Comparison of ENCODE assay signal across 8 mouse cellular contexts in the genomic region with DNA sequence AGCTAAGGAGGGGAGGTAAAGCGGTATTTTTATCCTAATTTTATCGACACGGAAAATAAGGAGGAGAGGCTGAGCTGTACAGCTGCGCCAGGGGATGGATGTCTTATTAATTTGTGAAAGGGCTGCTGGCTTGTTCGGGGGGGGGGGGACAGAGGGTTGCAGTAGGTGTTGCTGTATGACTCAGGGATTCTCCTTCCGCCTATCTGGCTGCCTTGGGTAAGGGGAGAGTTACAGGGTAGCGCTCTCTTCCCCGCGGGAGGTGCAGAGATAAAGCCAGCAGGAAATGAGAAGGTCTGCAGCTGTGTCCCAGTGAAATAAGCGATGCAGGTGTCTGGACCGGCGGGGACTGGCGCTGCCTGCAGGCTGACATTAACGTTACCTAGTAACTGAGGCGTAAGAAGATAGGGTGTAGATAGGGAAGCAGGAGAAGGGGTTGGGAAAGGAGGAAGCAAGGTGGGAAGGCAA. TPM values are rescaled to one million over a fixed set of nuclear protein-coding genes. Genes with fewer than 3 reads are reported as not detected.
DNase-seq lines count a peak whose midpoint lies in the region; ATAC-seq and TF ChIP-seq lines count a peak whose summit lies in the region.

No protein-coding gene starts in this region.

- peak; percentile 59 for ATAC-seq in inflammation-experienced regulatory T-cells, adult 6 months
- no peak for ATAC-seq in liver, embryonic 16.5 days (ENCODE audit: low read depth)

- H3K9me3 ChIP-seq in E14TG2a.4 (ENCODE audit: low read length): peaks cover 8% of the 10 kb centered on the region; the same call in 1 of the 2 replicates
- H3K9me3 ChIP-seq in liver, embryonic 16.5 days (replicated peaks; ENCODE audit: control insufficient read depth, low read length): no peaks in the 10 kb centered on the region

- H3K27me3 ChIP-seq in E14TG2a.4 (ENCODE audit: insufficient read depth, low read length): peaks cover 31% of the 10 kb centered on the region
- no peaks in the 10 kb centered on the region; the same call in none of the 2 replicates for H3K27me3 ChIP-seq in liver, embryonic 16.5 days (ENCODE audit: control insufficient read depth, insufficient read depth, low read depth, low read length)

- 2% methylated on average over 15 of the region's 15 CpGs for WGBS in liver, embryonic 16.5 days (ENCODE audit: insufficient replicate concordance)

- no peak for TF ChIP-seq POLR2A in cortical plate, adult 2 months (IDR thresholded peaks at IDR 0.05; ENCODE audit: extremely low read depth, insufficient read depth, low read length)

- intact Hi-C loops in gastrocnemius, adult 2 months (cut with DNase I): loop anchor here (1.0 kb wide), 4 partner anchors 67 to 146 kb away; a partner anchor contains a TSS

- peaks cover 46% of the 10 kb centered on the region for H3K4me1 ChIP-seq in E14TG2a.4 (replicated peaks; ENCODE audit: low read depth, low read length)
- peaks cover 1% of the 10 kb centered on the region; the same call in 1 of the 2 replicates for H3K4me1 ChIP-seq in cortical plate, adult 2 months (ENCODE audit: control insufficient read depth, insufficient read depth, low read length)
- peaks cover 2% of the 10 kb centered on the region for H3K4me1 ChIP-seq in liver, embryonic 16.5 days (ENCODE audit: control insufficient read depth, low read depth, low read length)

- peak overlapping the region; percentile 61 for H3K27ac ChIP-seq in gastrocnemius, adult 2 months
- no peak overlapping the region for H3K27ac ChIP-seq in cortical plate, adult 2 months (ENCODE audit: insufficient read depth, low read length)
- no peak overlapping the region for H3K27ac ChIP-seq in liver, embryonic 16.5 days (ENCODE audit: low read length)

- peak; percentile 55 for DNase-seq in gastrocnemius, adult 2 months
- no peak for DNase-seq in gastrocnemius, adult 8-10 months (ENCODE audit: low spot score in 2 of 2)
- peak; percentile 25 for DNase-seq in right cerebral cortex, postnatal 4 days
- DNase-seq in adipocyte (ENCODE audit: low spot score): no peak

- H3K36me3 ChIP-seq in E14TG2a.4 (ENCODE audit: insufficient read depth, low read length): no peaks in the 10 kb centered on the region
- no peaks in the 10 kb centered on the region for H3K36me3 ChIP-seq in liver, embryonic 16.5 days (ENCODE audit: control insufficient read depth, insufficient read depth)

- no peak for TF ChIP-seq CTCF in gastrocnemius, adult 2 months (IDR thresholded peaks at IDR 0.05)
- TF ChIP-seq CTCF in E14TG2a.4 (conservative IDR thresholded peaks at IDR 0.05; ENCODE audit: low read length): no peak
- no peak for TF ChIP-seq CTCF in cortical plate, adult 2 months (IDR thresholded peaks at IDR 0.05; ENCODE audit: extremely low read depth, insufficient read depth, low read length)

- H3K4me2 ChIP-seq in liver, embryonic 16.5 days (ENCODE audit: low read depth, low read length): peak overlapping the region; percentile 62

- no peak overlapping the region for H3K9ac ChIP-seq in liver, embryonic 16.5 days (ENCODE audit: low read depth, low read length)

- H3K4me3 ChIP-seq in gastrocnemius, adult 2 months: peak overlapping the region; percentile 71
- H3K4me3 ChIP-seq in E14TG2a.4 (replicated peaks; ENCODE audit: low read length): peak overlapping the region; percentile 65
- peak overlapping the region; percentile 44 for H3K4me3 ChIP-seq in cortical plate, adult 2 months (ENCODE audit: insufficient read depth, low read length)
- peak overlapping the region; percentile 46 for H3K4me3 ChIP-seq in liver, embryonic 16.5 days (ENCODE audit: low read depth, low read length)

RNA-seq across cellular contexts. Expression of a gene that starts 2.7 kb away (rescaled TPM):
- total RNA-seq in gastrocnemius, adult 2 months (2021): not detected
- total RNA-seq in gastrocnemius, adult 8-10 months (2022): not detected
- 0.09 TPM in 1 of 2 replicates, not detected in the other for polyA plus RNA-seq in cortical plate, adult 2 months (2012; rRNA removed)
- polyA plus RNA-seq in inflammation-experienced regulatory T-cells, adult 6 months (2017; shearing (Covaris generic)): not detected
- 10.4 and 11.7 TPM in 2 replicates for polyA plus RNA-seq in liver, embryonic 16.5 days (2015; fragmentation: Nextera tagmentation; extraction: Ambion mirVana)

RNA-seq across cellular contexts. Expression of a gene that starts 16.0 kb away (rescaled TPM):
- not detected for total RNA-seq in gastrocnemius, adult 2 months (2021)
- not detected for total RNA-seq in gastrocnemius, adult 8-10 months (2022)
- 0.04 and 0.06 TPM in 2 replicates for polyA plus RNA-seq in cortical plate, adult 2 months (2012; rRNA removed)
- under 1 TPM in 2 of 3 experiments, not detected in 1; 0.28 to 0.40 TPM for polyA plus RNA-seq in inflammation-experienced regulatory T-cells, adult 6 months (2017; shearing (Covaris generic))
- polyA plus RNA-seq in liver, embryonic 16.5 days (2015; fragmentation: Nextera tagmentation; extraction: Ambion mirVana): 0.05 and 0.06 TPM in 2 replicates

RNA-seq across cellular contexts. Expression of a gene that starts 27.9 kb away (rescaled TPM):
- 10 to 100 TPM; 75.5 to 81.7 TPM for total RNA-seq in gastrocnemius, adult 2 months (2021)
- 10 to 100 TPM; 46.2 to 72.1 (median 55.9) TPM for total RNA-seq in gastrocnemius, adult 8-10 months (2022)
- polyA plus RNA-seq in cortical plate, adult 2 months (2012; rRNA removed): 169 and 194 TPM in 2 replicates
- 100 to 1,000 TPM; 108 to 175 (median 154) TPM for polyA plus RNA-seq in inflammation-experienced regulatory T-cells, adult 6 months (2017; shearing (Covaris generic))
- 43.5 and 45.1 TPM in 2 replicates for polyA plus RNA-seq in liver, embryonic 16.5 days (2015; fragmentation: Nextera tagmentation; extraction: Ambion mirVana)

RNA-seq across cellular contexts. Expression of a gene that starts 28.6 kb away (rescaled TPM):
- total RNA-seq in gastrocnemius, adult 2 months (2021): 10 to 100 TPM in 1 of 2 experiments, 1 to 10 TPM in 1; 7.0 to 11.0 TPM
- 1 to 10 TPM; 7.1 to 9.4 (median 8.0) TPM for total RNA-seq in gastrocnemius, adult 8-10 months (2022)
- polyA plus RNA-seq in cortical plate, adult 2 months (2012; rRNA removed): 35.1 and 37.9 TPM in 2 replicates
- polyA plus RNA-seq in inflammation-experienced regulatory T-cells, adult 6 months (2017; shearing (Covaris generic)): 10 to 100 TPM; 87.2 to 94.2 (median 92.9) TPM
- polyA plus RNA-seq in liver, embryonic 16.5 days (2015; fragmentation: Nextera tagmentation; extraction: Ambion mirVana): 40.2 and 42.6 TPM in 2 replicates

Comparison
In these comparisons a context has a peak if more than half of its experiments do, and no peak if none do; other contexts are left out.
1. DNase-seq: peak in gastrocnemius, adult 2 months (single experiment) and right cerebral cortex, postnatal 4 days (single experiment); none in gastrocnemius, adult 8-10 months (0 of 2) and adipocyte (single experiment).
2. RNA of a gene that starts 2.7 kb away (polyA plus RNA-seq): 10.4 to 11.7 TPM in liver, embryonic 16.5 days; 0.09 TPM in cortical plate, adult 2 months and not detected in inflammation-experienced regulatory T-cells, adult 6 months; every median in the first group is over 10 times any median in the second.
3. Peak in every context shown above with its lines, with median percentiles within 50 percentile points of each other: H3K4me3 ChIP-seq.